Mouse (Mus musculus): ENCODE results near the gene 4930503B20Rik.

- TF ChIP-seq CTCF (conservative IDR thresholded peaks at IDR 0.05; ENCODE audit: insufficient read depth, insufficient read length, low read depth, low read length) (no peak), POLR2A (IDR thresholded peaks at IDR 0.05; ENCODE audit: low read depth, low read length) (no peak)
Measured at GRCm38 (mm10) chr3:146676193-146676592, 25.1 kb upstream of the 4930503B20Rik start.
